Mouse (Mus musculus) neural tube, embryonic 13.5 days (tissue): ENCODE measurements around the gene Cenpp. TPM values are rescaled to one million over a fixed set of nuclear protein-coding genes. Genes with fewer than 3 reads are reported as not detected.

ENCODE experiments used
- ATAC-seq: fragments of 200-750 bp; cut with Nextera tagmentation; 2 replicates; pipeline ENCODE4 v1.8.0; 2017; ENCODE audit warnings: low read depth, mild to moderate bottlenecking, moderate TSS enrichment, moderate library complexity
- H3K27ac ChIP-seq: fragments of 300-500 bp; sonication (generic); replicated peaks from 2 replicates; pipeline ENCODE4 v1.5.1; 2015; ENCODE audit warnings: moderate library complexity, mild to moderate bottlenecking, inconsistent platforms
- H3K27me3 ChIP-seq: fragments of 300-500 bp; sonication (generic); 2 replicates; pipeline ENCODE4 v1.6.1; 2015; ENCODE audit warnings: mild to moderate bottlenecking, inconsistent platforms
- H3K36me3 ChIP-seq: fragments of 300-500 bp; sonication (generic); 2 replicates; pipeline ENCODE4 v1.6.1; 2015; ENCODE audit warnings: mild to moderate bottlenecking, inconsistent platforms
- H3K4me1 ChIP-seq: fragments of 300-500 bp; sonication (generic); replicated peaks from 2 replicates; pipeline ENCODE4 v1.6.1; 2015; ENCODE audit warnings: inconsistent platforms
- H3K4me2 ChIP-seq: fragments of 300-500 bp; sonication (generic); 2 replicates; pipeline ENCODE4 v1.6.1; 2015; ENCODE audit warnings: inconsistent platforms, mild to moderate bottlenecking, moderate library complexity
- H3K4me3 ChIP-seq: fragments of 300-500 bp; sonication (generic); 2 replicates; pipeline ENCODE4 v1.5.1; 2015; ENCODE audit warnings: mild to moderate bottlenecking, inconsistent platforms
- H3K9ac ChIP-seq: fragments of 300-500 bp; sonication (generic); 2 replicates; pipeline ENCODE4 v1.6.1; 2015; ENCODE audit warnings: moderate library complexity, mild to moderate bottlenecking, inconsistent platforms
- H3K9me3 ChIP-seq: fragments of 300-500 bp; sonication (generic); 2 replicates; pipeline ENCODE4 v1.6.1; 2016; ENCODE audit warnings: inconsistent platforms
- WGBS: fragments of 180-500 bp; shearing (Covaris S2); methylation state at CpG from one replicate; pipeline ENCODE4 v1.1.7; 2015; 5-methylcytosine and 5-hydroxymethylcytosine counted together
- polyA plus RNA-seq: library from polyadenylated mRNA; unstranded; fragments of >200 nt; fragmentation: Nextera tagmentation; extraction: Ambion mirVana; gene quantifications from 2 replicates; pipeline ENCODE4 v1.2.1, GENCODE M21; 2015

Gene Cenpp
- polyA plus RNA-seq, 1 experiment from 2014 or later, result 7.6 TPM

DNA sequence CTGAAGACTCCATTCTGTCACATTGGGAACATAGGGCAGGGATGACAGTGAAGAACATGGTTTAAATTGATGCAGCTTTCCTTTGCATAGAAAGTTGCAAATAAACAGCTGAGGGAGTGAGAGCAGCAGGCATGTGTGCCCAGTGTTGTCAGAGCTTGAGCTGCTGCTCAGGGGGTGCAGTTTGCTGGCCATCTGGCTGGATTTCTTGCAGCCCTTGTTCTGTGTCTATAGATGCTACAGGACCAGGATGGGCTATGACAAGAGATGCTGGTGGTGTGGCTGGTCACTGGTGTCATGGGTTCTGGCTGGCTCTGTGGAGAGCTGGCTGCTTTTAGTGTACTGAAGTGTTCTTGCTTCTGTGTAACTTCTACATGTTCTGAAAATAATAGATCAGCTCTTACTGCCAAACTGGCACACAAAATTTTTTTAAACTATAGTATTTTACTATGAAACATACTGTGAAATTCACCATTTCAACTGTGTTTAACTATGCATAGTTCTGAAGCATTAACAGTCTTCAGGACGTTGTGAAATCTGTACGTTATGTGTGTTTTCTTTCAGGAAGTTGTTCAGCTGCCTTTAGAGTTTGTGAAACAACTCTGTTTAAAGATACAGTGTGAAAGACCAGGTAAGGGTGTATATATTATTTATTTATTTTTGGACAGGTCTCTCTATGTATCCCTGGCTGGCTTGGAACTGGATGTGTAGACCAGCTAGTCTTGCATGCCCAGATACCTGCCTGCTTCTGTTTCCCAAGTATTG lies 219.1 kb downstream of the Cenpp start:
- H3K4me3 ChIP-seq, result no peak overlapping the region
- ATAC-seq, result no peak
- H3K9me3 ChIP-seq, result no peaks in the 10 kb centered on the region
- H3K9ac ChIP-seq, result no peak overlapping the region
- H3K4me1 ChIP-seq, result peaks cover 1% of the 10 kb centered on the region
- no peaks in the 10 kb centered on the region for H3K27me3 ChIP-seq
- 99% methylated on average over 2 of the region's 2 CpGs for WGBS
- peaks cover 54% of the 10 kb centered on the region for H3K36me3 ChIP-seq
- H3K27ac ChIP-seq, result no peak overlapping the region
- no peak overlapping the region for H3K4me2 ChIP-seq

DNA sequence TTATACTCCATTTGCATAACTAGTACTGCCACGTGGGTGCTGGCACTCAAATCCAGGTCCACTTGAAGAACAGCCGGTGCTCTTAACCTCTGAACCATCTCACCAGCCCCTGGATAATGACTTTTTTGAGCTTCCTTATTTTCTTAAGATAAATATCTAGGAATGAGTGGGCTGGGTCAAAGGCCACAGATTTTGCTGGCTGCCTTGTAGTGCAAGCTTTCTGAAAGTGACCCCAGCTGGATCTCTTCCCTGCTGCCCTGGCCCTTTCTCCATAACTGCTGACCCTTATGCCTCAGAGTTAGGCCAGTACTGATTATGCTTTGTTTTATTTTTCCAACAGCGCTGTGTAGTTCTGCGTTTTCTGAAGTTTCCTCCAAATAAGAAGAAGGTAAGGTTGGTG lies 222.1 kb downstream of the Cenpp start:
- no peaks in the 10 kb centered on the region for H3K9me3 ChIP-seq
- H3K27me3 ChIP-seq, result no peaks in the 10 kb centered on the region
- no peak overlapping the region for H3K27ac ChIP-seq
- no peak overlapping the region for H3K4me2 ChIP-seq
- WGBS, result 87% methylated on average over 4 of the region's 4 CpGs
- no peak for ATAC-seq
- peaks cover 10% of the 10 kb centered on the region for H3K4me1 ChIP-seq
- H3K4me3 ChIP-seq, result no peak overlapping the region
- H3K36me3 ChIP-seq, result peaks cover 31% of the 10 kb centered on the region
- H3K9ac ChIP-seq, result no peak overlapping the region

DNA sequence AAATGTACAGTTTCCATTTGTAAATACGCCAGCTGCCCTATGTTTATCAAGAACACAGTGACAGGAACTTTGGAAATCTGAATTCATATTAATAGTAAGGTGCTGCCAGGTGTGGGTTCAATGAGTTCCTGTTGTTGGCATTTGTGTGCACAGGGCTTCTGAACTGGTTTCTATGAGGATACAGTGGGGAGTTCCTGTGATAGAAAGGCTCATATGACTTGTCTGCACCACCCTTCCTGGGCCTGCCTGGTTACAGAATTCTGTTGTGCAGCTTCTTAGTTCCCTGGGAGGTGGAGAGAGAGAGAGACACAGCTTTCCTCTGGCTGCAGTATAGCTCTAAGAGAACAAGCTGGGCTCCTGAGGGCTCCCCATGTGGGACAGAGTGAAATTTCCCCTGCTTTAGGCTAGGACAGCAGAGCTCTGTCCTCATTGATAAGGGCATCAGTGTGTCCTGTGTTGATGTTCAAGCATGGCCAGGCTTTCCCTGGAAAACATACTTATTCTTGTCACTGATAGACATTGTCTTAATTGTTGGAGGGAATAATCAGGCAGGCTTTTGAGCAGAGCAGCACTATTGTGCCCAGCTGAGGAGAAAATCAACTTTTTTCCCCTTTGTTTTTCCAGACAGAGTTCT lies 224.4 kb downstream of the Cenpp start:
- no peak overlapping the region for H3K4me3 ChIP-seq
- no peaks in the 10 kb centered on the region for H3K27me3 ChIP-seq
- peaks cover 12% of the 10 kb centered on the region for H3K36me3 ChIP-seq
- no peak overlapping the region for H3K4me2 ChIP-seq
- 84% methylated on average over 1 of the region's 1 CpGs for whole genome bisulfite sequencing
- H3K9me3 ChIP-seq, result no peaks in the 10 kb centered on the region
- peak overlapping the region; percentile 45; the same call in 1 of the 2 replicates for H3K9ac ChIP-seq
- H3K4me1 ChIP-seq, result peaks cover 25% of the 10 kb centered on the region
- no peak overlapping the region for H3K27ac ChIP-seq
- ATAC-seq, result no peak

DNA sequence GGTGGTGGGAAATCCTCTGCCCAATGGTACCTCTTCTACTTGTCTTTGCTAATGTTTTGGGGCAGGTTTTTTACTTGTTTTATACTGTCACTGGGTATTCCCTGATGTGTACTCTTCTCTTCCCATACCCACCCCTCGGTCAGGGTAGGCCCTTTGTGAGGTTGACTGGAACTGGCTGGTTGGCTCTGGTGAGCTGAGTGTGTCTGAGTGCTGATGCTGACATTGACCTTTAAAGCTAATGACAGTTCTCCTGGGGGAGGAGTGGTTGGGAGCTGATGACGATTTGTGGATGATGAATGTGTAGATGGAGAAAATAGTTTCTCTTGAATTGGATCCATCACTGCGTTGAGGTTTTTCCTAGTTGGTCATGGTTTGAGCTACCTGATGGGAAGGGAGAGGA lies 225.8 kb downstream of the Cenpp start:
- no peak for ATAC-seq
- Histone ChIP-seq H3K4me1 (peaks cover 40% of the 10 kb centered on the region), H3K9me3 (no peaks in the 10 kb centered on the region), H3K27ac (no peak overlapping the region), H3K9ac (no peak overlapping the region), H3K36me3 (no peaks in the 10 kb centered on the region), H3K4me2 (no peak overlapping the region), H3K27me3 (no peaks in the 10 kb centered on the region), H3K4me3 (no peak overlapping the region)
- 88% methylated on average over 3 of the region's 3 CpGs for WGBS

DNA sequence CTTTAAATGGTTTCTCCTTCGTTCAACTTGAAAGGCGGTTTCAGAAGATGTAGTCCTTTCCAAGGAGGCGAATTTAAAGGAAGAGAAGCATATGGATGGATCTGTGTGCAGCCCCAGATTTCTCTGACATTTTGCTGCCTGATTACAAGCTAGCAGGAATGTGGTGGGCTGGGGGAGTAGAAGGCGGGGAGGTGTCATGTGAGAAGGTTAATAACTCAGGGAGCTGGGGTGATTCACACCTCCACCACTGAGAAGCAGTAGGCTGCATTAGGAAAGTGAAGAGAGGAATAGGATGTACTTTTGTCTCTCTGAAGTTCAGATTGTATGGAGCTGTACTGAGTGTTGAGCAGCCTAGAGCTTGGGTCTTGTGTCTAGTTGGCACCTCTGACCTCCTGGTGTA lies 230.6 kb downstream of the Cenpp start:
- Histone ChIP-seq H3K4me3 (peak overlapping the region; percentile 92), H3K27ac (no peak overlapping the region), H3K36me3 (no peaks in the 10 kb centered on the region), H3K4me2 (peak overlapping the region; percentile 98), H3K4me1 (peaks cover 41% of the 10 kb centered on the region), H3K9me3 (no peaks in the 10 kb centered on the region), H3K27me3 (no peaks in the 10 kb centered on the region), H3K9ac (peak overlapping the region; percentile 91)
- ATAC-seq, result no peak
- 34% methylated on average over 4 of the region's 4 CpGs for WGBS

DNA sequence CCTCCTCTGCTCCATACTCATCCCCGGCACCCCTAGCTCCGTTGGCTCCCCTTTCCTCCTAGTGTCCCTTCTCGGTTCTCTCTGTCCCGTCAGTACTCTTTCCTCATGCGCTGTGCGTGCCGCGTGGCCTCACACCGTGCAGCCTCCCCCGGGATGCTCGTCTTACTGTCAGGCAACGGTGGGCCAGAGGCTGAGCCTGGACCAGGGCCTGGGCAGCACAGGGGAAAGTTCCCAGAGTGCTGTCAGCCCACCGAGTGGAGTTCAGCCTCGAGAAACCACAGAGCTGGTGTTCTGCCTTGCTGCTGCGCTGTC lies 231.0 kb downstream of the Cenpp start:
- Histone ChIP-seq H3K4me3 (peak overlapping the region; percentile 92), H3K27me3 (no peaks in the 10 kb centered on the region), H3K27ac (peak overlapping the region; percentile 76), H3K9me3 (no peaks in the 10 kb centered on the region), H3K4me1 (peaks cover 41% of the 10 kb centered on the region), H3K9ac (peak overlapping the region; percentile 91), H3K4me2 (peak overlapping the region; percentile 98), H3K36me3 (no peaks in the 10 kb centered on the region)
- no peak; the same call in 1 of the 2 replicates for ATAC-seq
- WGBS, result 1% methylated on average over 15 of the region's 15 CpGs

DNA sequence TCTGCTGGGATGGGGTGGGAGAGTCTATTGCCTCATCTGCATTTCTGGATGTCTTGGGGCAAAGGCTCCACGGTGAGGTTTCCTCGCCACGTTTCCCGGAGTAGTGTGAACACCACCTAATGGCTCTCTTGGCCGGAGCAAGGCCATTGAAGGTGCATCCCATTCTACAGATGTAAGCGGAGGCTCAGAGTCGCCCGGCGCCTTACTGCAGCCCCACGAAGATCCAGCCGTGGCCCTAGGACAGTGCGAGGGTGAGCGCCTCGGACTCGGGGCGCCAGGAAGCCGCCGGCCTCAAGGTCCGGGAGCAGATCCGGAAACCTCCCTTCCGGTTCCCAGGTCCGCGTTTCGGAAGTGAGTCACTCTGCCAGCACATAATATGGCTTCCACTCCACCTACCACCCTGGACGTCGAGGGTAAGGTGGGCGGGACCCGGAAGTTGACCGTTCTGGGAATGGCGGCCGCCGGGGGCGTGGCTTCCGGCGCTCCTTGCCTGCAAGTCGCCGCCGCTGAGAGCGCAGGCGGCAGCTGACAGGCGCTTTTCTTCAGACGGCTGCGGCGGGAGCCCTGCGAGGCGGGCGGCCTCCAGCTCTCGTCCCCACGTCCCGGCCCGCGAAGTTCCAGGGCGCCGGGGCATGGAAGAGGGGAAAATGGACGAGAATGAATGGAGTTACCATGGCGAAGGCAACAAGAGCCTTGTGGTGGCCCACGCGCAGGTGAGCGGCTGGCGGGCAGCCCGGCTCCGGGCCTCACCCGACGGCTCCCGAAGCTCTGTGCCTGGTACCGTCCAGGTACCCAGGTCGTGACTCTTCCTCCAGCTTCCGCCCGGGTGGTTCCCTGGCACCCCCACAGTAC lies 231.6 kb downstream of the Cenpp start, which contains the start of gene Ippk:
Ippk (plus strand) TSS at position 496 of the 852 bp plus-strand sequence.
- H3K27ac ChIP-seq, result peak within 1 kb of the TSS; percentile 81
- peak within 1 kb of the TSS; percentile 91 for H3K9ac ChIP-seq
- H3K27me3 ChIP-seq, result no peaks in the 10 kb centered on the region
- no peaks in the 10 kb centered on the region for H3K36me3 ChIP-seq
- peak within 1 kb of the TSS; percentile 92 for H3K4me3 ChIP-seq
- WGBS, result under 1% methylated on average over 67 of the region's 69 CpGs
- ATAC-seq, result peak; percentile 98
- peaks cover 41% of the 10 kb centered on the region for H3K4me1 ChIP-seq
- no peaks in the 10 kb centered on the region for H3K9me3 ChIP-seq
- H3K4me2 ChIP-seq, result peak within 1 kb of the TSS; percentile 98

Other genes starting within 250 kb of the Cenpp start
- 12.5 and 13.4 TPM in 2 replicates for gene Ippk, start 231.5 kb downstream of the Cenpp start, polyA plus RNA-seq
- 0.68 and 0.75 TPM in 2 replicates for gene Tes3-ps, start 159.5 kb downstream of the Cenpp start, polyA plus RNA-seq
- gene Ecm2, start 148.0 kb downstream of the Cenpp start, polyA plus RNA-seq, result 1.0 and 1.7 TPM in 2 replicates
- gene Aspn, start 108.3 kb downstream of the Cenpp start, polyA plus RNA-seq, result 2.2 and 2.4 TPM in 2 replicates
- gene Omd, start 70.3 kb downstream of the Cenpp start, polyA plus RNA-seq, result 0.37 and 0.38 TPM in 2 replicates
- gene Ogn, start 44.7 kb downstream of the Cenpp start, polyA plus RNA-seq, result 17.0 and 17.5 TPM in 2 replicates
- gene Nol8, start 293 bp upstream of the Cenpp start, polyA plus RNA-seq, result 19.4 and 22.5 TPM in 2 replicates
- 59.9 and 66.6 TPM in 2 replicates for gene Iars, start 29.3 kb upstream of the Cenpp start, polyA plus RNA-seq
- not detected in 2 replicates for gene Gm30302, start 146.2 kb upstream of the Cenpp start, polyA plus RNA-seq